Mouse (Mus musculus) common myeloid progenitor, adult 5-6 weeks (primary cell): ENCODE data around the gene Shroom3. TPM values are rescaled to one million over a fixed set of nuclear protein-coding genes. Genes with fewer than 3 reads are reported as not detected.
A peak's percentile ranks its signal among the peaks of the same experiment; 100 is the strongest.

ENCODE experiments used
- ATAC-seq: replicated peaks from 2 replicates; pipeline ENCODE4 v1.8.0; 2016; ENCODE audit warnings: low read depth, mild to moderate bottlenecking, moderate TSS enrichment, inconsistent platforms; ENCODE audit not compliant: poor library complexity, severe bottlenecking
- total RNA-seq: library from RNA; stranded (forward); fragments of 200-1000, 187-1606 nt; gene quantifications from 2 replicates; pipeline ENCODE4 v1.2.3, GENCODE M21; 2017

Shroom3 gene
- total RNA-seq, 1 experiment from 2014 or later = 0.05 TPM

DNA sequence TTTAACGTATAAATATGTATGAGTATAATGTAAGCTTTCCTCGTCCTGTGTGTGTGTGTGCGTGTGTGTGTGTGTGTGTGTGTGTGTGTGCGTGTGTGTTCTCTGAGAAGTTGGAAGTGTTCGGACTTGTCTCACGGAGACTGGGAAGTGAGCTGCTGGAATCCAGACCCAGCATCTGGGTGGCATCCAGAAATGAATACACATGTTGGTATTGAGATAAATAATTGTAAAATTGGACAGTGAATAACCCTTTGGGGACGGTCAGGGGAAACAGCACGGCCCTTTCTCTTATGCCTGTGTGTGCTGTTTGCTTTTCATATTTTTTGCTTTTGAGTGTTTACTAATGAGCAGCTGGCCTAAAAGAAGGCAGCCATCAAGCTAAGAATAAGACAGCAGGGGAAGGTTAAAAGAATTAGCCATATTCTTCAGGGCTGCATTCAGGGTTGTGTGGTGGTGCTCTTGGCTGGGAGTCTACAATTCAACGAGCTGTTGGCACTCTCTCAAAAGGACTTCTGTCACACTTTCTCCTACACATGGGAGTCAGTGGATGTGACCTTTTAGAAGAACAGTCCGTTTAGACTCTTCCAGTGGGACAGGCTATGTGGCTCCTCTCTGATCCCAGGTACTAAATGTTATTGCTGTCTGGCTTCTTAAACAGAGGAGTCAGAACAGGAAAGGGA is 11.2 kb downstream of the Shroom3 start:
- ATAC-seq = no peak

DNA sequence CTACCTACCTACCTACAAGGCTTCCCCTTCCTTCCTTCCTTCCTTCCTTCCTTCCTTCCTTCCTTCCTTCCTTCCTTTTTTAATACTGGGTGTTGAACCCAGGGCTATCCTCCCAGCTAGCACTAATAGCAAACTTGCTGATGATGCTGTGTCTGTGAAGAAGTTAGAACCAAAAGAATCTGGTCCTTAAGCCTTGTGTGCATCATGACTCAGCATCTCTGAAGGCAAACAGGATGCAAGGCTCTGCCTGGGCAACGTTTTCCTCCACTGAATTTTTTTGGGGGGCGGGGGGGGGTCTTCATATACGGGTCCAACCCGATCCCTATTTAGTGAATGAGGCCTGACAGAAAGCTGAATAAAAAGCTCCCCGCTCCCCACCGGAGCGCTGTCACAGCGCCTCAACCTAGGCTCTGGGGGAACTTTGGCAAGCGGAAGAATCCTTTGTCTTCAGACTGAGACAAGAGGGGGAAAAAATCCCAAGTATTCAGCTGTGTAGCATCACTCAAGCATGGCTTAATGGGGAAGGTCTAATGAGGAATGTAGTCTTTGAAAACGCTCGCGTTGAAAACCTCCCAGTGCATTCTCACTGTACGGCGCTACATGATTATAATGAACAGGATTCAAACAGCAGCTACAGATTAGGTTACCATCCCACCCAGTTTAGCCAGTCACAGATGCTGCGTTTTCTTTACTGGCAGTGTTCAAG is 15.0 kb downstream of the Shroom3 start:
- ATAC-seq = no peak

DNA sequence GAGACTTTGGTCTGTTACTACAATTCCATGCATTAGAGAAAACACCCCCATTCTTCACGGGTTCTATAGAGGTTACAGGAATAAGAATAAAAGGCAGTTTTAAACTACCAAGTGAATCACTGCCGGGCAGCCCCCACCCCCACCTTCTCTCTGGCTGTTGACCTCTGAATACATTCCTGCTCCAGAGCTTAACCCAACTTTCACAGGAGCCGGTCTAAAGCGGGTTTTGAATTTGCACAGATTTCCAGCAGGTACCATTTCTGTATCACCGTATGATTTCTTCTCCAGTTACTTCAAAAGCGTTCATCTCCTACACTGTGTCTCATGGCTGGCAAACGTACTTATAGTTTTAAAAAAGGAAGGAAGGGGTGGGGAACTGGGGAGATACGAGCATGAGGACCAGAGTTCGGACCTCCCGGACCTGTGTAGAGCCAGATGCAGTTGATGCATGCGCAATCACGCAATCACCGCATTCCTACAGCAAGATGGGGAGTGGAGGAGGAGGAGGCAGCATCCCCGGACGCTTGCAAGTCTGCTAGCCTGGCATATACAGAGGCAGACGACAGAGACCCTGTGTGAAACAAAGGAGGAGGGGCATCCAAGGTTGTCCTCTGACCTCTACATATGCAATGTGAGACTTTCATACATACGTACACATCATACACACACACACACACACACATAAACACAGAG is 15.7 kb downstream of the Shroom3 start:
- no peak for ATAC-seq

DNA sequence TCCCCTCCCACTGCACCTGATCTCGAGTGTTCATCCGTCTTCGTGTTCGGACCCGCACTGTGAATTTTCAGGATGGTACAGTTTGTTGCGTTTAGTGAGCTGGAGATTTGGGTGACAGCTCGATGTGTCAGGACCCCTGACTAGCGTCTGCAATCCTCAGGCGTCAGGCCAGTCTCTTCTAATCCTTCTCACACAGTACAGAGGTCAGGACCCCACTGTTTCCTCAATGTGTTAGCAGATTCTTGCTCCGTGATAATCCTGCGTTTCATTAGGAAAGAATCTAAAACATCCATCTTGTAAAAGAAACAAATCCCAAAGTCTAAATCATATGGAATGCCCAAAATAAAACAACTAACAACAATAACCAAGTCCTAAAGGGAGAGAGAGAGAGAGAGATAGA is 18.5 kb downstream of the Shroom3 start:
- no peak for ATAC-seq

DNA sequence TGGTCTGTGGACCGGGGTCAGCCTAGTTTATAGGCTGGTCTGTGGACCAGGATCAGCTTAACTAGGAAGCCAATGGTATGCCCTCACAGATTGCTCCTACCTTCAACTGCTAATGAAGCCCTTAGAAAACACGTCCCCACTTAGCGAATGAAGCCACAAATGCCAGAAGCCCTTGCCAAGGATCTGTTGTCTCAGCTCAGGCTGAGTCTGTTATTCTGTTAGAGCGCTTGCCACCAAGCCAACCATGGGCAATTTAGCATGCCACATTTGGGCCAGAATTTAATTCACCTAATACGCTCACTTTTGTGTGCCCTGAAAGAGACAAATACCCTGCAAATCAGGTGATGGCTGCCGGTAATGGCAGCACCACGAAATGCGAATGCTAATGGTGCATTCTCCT is 20.4 kb downstream of the Shroom3 start:
- no peak for ATAC-seq

DNA sequence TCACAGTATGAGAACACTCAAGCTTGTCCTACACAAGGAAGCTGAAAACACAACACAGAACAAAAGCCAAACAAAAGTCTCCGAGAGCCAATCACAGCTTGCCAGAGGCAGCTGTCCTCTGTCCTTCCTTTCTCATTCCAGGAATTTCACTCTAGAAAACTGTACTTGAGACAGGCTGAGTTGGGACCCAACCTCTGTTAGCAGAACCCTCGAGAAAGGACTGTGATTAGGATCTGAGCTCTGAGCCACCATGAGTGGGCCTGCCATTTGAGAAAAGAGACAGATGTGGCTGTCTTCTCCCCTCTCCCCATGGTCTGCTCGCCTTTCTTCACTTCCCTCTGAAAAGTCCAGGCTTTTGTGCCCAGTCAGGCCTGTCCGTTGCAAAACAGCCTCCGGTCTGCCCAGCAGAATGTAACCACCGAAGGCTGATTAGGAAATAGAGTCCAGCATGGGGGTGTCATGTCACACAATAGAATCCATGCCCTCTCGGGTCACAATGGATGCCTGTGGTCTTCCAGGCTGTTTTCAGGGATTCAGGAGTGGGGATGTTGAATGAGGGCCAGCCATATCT is 24.8 kb downstream of the Shroom3 start:
- ATAC-seq = 0 out of 2 replicates have a peak, but pooled peaks have one; percentile 11

DNA sequence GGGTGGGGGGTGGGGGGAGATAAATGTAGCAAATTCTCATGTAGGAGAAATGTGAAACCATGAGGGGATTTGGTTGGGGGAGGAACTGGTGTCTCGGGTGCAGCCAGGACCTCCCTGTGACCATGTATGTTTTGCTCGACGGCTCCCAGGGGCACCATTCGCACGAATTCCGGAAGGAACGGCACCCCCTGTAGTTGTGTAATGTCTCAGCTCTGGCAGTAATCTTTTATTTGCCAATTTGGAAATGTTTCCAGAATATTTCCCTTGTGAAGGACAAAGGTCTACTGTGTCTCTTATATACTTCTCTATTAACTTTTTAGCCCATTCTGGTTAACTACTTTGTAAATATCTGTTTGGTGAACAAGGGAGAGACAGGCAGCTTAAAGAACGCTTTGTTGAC is 27.5 kb downstream of the Shroom3 start:
- no peak for ATAC-seq

DNA sequence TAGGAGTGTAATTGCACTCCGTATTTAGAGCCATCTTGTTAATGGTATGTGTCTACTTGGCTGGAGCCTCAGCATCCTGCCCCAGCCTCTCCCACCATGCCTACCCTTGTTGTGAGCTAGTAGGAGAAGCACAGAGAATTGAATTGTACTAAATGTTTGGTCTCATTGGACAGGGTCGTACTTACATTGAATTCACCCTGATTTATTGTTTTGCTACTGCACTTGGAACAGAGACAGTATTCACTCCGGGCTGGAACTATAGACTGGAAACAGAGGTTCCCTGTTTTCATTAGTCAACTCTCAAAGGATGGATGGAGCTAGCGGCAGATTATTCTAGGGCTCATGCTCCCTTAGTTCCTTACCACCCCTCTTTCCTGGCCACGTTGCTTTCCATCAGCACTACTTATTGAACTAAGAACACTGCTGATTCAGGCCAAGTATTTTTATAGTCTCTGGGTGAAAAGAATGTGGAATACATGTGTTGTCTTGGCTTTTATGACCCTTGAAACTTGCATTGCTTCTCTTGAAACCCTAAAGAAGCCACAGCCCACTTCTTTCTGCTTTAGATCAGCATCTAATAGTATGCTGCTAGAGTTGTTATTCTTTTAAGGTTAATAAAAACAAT is 28.5 kb downstream of the Shroom3 start:
- ATAC-seq = no peak

DNA sequence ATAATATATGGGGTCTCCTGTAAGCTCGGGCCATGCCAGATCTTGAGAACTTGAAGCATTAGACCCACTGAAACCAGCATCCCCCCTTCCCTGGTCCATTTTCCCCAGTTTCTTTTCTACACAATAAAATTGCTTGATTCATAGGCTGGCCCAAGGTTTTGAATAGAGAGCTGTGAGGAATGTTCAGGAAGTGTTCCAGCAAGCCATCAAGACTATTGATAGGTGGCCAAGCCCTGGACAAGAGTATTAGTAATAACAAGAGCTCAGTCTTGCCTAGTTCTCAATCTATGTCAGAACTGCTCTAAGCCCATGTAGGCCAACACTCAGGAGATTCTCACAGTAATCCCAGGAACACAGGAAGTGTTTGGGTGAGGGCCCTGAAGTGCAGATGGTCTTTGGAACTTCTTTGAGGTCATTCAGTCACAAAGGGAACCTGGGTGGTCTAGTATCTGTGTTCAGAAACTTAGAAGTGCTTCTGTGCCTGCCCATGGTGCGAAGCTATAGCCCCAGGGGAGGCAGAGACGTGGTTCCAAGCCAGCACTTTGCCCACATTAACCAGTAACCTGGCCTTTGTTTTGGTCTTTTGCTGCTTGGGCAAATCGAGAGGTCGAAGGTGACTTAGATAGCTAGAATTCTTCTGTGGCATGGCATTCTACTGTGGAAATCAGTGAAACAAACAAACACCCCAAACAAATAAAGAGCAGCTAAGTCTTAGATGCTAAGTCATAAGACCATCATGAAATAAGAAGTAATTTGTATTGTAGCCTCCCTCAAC is 29.6 kb downstream of the Shroom3 start:
- ATAC-seq = no peak

DNA sequence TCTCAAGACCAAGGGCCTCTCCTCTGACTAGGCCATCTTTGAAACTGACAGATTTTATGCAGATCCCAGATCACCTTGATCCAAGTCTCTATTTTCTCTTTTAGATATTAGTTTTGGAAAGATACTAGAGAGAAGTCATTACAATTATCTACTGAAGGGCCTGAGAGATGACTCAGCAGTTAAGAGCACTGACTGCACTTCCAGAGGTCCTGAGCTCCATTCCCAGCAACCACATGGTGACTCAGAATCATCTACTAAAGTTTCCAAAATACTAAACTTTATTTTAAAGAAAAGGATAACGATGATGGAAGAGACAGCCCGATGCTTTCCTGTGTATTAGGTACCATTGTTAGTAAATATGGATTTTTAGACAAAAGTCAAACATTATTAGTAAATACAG is 31.7 kb downstream of the Shroom3 start:
- ATAC-seq = no peak

DNA sequence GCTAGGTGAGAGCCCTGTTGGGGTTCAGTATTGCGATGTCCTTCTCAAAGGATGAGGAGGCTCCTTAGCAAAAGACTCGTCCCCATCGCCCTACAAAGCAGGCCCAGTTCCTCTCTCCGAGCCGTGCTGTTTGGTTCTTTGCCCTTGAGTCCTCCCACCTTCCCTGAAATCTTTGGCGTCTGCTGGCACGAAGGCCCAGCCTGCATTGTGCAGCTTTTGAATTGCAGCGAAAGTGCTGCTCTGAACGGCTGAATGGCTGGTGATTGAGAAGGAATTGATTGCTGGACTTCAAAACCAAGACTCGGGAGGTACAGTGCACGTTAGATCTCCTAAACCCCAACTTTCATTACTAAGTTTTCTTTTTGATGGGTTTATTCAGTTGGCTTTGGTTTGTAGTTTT is 32.1 kb downstream of the Shroom3 start:
- ATAC-seq = no peak

DNA sequence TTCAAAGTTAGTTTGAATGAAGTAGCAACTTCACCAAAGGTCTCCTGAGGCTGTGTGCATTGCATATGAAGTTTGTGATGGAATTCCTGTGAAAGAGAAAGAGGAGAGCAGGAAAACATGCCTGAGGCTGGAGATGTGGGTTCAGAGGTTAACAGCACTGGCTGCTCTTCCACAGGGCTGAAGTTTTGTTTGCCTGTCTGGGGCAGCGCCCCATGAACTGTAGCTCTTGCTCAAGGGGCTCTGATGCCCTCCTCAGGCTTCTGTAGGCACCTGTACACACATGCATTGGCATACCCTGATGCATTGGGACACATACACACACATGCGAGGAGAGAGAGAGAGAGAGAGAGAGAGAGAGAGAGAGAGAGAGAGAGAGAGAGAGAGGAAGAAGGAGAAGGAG is 32.7 kb downstream of the Shroom3 start:
- no peak for ATAC-seq

DNA sequence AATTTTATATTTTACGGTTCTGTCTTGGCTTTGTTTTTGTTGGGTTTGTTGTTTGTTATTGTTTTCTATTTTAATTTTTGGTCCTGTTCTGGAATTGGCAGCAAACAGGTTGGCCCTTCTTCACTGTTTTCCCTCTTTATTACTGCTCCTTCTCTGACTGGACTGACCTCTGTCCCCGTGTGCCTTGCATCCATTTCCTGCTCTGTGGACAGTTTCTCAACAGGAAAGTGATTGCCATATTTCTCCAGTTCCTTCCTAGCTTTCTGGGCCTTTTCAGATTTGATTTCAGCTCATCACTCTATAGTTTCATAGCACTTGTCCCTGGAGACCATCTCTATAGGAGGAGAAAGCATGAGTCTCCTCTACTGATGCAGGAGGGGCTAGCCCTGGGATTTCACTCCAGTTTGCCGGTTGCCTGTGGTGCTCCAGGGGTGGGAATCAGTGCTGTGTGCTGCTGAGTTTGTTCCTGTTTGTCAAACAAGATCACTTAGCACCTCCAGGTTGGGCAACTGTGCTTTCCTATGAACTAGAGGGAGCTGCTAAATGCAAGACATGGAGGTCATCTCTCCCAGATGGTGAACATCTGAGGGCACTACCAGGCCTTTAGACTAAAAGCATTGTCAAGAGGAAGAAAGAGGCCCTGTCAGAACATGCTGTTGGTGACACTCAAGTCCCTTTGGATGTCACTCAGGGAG is 34.6 kb downstream of the Shroom3 start:
- no peak for ATAC-seq

DNA sequence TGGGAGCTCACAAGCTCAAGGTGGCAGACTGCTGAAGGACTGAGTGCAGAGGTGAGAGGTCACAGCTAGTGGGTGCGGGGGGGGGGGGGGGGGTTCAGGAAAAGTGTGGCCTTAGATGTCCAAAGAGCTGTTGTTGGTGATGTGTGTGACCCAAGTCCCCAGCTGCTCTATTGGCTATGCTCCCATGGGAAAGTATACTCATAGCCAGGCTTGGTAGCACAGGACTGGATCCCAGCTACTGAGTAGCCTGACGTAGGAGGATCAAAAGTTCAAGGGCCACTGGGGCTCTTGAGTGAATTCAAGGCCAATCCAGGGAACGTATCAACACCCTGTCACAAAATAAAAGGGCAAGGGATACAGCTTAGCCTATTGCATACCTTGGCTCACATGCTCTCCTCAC is 35.6 kb downstream of the Shroom3 start:
- ATAC-seq = no peak

DNA sequence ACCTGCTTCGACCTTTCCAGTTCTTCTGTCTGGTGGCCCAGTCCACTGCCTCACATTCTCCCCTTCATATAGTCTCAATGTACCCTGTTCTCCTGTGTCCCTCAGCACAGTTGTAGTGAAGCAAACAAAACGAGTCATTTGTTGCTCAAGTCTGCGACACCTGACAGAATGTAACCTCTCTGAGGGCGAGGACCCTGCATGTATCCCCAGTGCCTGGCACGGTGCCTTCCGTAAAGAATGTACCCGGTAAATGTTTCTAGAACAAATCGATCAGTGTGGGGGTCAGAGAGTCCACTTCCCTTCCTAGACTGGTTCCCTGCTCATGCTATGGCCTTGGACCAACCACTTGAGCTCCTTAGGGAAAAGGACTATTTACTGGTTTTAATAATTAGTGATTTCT is 38.4 kb downstream of the Shroom3 start:
- no peak for ATAC-seq

DNA sequence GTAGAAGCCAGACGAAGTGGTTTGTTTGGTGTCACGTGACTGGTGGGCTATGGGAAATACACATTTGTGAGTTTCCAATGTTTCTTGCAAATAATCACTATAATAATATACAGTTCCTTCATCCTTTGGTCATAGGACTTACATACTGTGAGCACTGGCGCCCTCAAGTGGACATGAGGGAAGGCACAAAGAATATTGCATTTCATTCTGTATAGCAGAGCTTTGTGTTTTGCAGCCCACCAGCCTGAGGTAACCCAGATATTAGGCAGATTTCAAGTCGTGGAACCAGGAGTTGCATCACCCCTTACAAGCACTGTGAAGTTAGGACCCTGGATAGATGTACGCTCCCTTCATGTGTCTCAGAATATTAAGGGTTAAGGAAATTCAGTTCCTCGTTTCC is 42.7 kb downstream of the Shroom3 start:
- ATAC-seq = peak; percentile 66; the same call in 1 of the 2 replicates

DNA sequence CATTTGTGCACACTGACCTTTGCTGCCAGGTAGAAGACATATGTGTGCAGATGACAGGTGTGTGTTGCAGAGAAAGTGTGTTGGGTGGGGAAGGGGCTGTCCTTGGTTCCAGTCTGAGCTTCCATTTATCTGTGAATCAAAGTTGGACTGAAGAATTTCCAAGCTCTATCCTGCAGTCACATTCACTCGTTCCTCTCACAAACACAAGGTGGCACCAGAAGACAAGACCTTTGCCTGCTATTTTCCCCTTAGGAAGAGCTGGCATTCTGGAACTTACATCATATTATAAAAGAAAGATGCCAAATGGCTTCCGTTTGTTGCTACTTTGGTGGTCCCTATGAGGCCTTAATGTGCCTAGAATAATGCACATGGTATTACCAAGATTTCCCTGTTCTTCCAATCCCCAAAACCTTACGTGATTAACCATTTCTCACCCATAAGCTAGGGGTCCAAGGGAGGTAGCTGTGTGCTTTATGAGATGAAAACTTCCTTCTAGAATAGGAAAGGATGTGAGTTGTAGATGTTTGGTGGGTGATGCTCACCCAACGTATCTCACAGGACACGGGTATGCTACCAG is 45.1 kb downstream of the Shroom3 start:
- ATAC-seq = no peak

DNA sequence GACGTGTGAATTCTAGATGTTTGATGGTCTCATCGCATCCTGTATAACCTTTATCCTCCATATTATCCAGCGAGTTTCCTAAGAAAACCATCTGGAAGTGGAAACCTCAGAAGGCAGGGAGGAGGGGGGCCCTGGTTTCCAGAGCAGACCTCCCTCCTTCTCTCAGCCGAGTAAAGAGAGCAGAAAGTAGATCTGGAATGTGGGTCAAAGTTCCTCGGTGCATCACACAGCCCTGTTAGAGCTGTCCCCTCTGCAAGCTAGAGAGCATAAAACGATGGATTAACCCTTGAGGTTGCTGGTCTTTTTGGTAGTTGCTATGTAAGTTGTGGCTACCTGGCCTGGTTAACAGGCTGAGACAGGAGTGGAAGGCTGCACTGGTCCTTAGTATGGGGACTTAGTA is 46.0 kb downstream of the Shroom3 start:
- ATAC-seq = no peak

DNA sequence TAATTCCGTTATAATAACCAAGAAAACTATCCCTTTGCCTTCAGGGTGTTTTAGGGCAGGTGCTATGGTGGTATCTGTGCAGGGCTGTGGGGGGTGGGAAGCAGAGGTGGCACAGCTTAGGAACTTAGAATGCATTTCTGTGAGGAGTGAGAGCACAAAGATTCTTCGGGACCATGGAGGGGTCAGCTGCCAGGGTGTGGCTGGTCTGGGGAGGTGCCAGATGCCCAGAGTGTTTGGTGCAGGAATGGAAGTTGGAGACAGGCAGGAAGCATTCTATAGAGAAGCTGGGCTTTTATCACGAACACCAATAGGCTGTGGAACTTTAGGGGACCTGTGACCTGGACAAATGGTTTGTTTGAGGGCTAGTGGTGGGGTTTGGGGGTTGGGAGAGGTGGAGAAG is 58.6 kb downstream of the Shroom3 start:
- no peak for ATAC-seq
